Mouse (Mus musculus) forebrain, embryonic 11.5 days (tissue): ENCODE measurements around the gene Rab33b. TPM values are rescaled to one million over a fixed set of nuclear protein-coding genes. Genes with fewer than 3 reads are reported as not detected.

ENCODE experiments used
- ATAC-seq: fragments of 200-750 bp; cut with Nextera tagmentation; replicated peaks from 2 replicates; pipeline ENCODE4 v1.8.0; 2017; ENCODE audit warnings: moderate TSS enrichment; ENCODE audit not compliant: low FRiP score
- DNase-seq: peaks from one replicate; pipeline ENCODE4 v3.0.0-alpha.2; 2017; ENCODE audit warnings: low spot score
- H3K27ac ChIP-seq: fragments of 300-500 bp; sonication (generic); 2 replicates; pipeline ENCODE4 v1.5.1; 2014; ENCODE audit warnings: low read depth, low read length
- H3K27me3 ChIP-seq: fragments of 300-500 bp; sonication (generic); 2 replicates; pipeline ENCODE4 v1.6.1; 2014; ENCODE audit warnings: mild to moderate bottlenecking, low read length, mixed read lengths; ENCODE audit not compliant: control insufficient read depth, insufficient read depth
- H3K36me3 ChIP-seq: fragments of 300-500 bp; sonication (generic); 2 replicates; pipeline ENCODE4 v1.6.1; 2014; ENCODE audit warnings: mild to moderate bottlenecking, low read length, moderate library complexity, mixed read lengths; ENCODE audit not compliant: control insufficient read depth, insufficient read depth
- H3K4me1 ChIP-seq: fragments of 300-500 bp; sonication (generic); replicated peaks from 2 replicates; pipeline ENCODE4 v1.6.1; 2014; ENCODE audit warnings: low read length, mixed read lengths; ENCODE audit not compliant: control insufficient read depth, insufficient read depth
- H3K4me2 ChIP-seq: fragments of 300-500 bp; sonication (generic); 2 replicates; pipeline ENCODE4 v1.6.1; 2014; ENCODE audit warnings: low read depth, mild to moderate bottlenecking, low read length, moderate library complexity, mixed read lengths; ENCODE audit not compliant: severe bottlenecking
- H3K4me3 ChIP-seq: fragments of 300-500 bp; sonication (generic); 2 replicates; pipeline ENCODE4 v1.5.1; 2014; ENCODE audit warnings: low read depth, low read length
- H3K9ac ChIP-seq: fragments of 300-500 bp; sonication (generic); 2 replicates; pipeline ENCODE4 v1.6.1; 2014; ENCODE audit warnings: low read length
- H3K9me3 ChIP-seq: fragments of 300-500 bp; sonication (generic); 2 replicates; pipeline ENCODE4 v1.6.1; 2016; ENCODE audit warnings: low read length, mixed read lengths; ENCODE audit not compliant: control insufficient read depth
- WGBS: fragments of 180-500 bp; shearing (Covaris S2); extraction: QIAGEN DNeasy Blood & Tissue Kit; methylation state at CpG from one replicate; pipeline ENCODE4 v1.1.7; 2014; 5-methylcytosine and 5-hydroxymethylcytosine counted together
- polyA plus RNA-seq: library from polyadenylated mRNA; unstranded; fragments of >200 nt; fragmentation: Nextera tagmentation; extraction: Ambion mirVana; gene quantifications from 2 replicates; pipeline ENCODE4 v1.2.1, GENCODE M21; 2014

Gene Rab33b
- polyA plus RNA-seq, 1 experiment from 2014 or later: 14.8 TPM

GRCm38 (mm10) chr3:51482781-51483180 is 939 bp upstream of the Rab33b start:
- Histone ChIP-seq H3K4me3 (no peak overlapping the region), H3K9ac (no peak overlapping the region), H3K4me2 (peak overlapping the region; percentile 69; the same call in 1 of the 2 replicates), H3K9me3 (no peaks in the 10 kb centered on the region), H3K27ac (no peak overlapping the region), H3K27me3 (no peaks in the 10 kb centered on the region), H3K4me1 (peaks cover 3% of the 10 kb centered on the region; the same call in 1 of the 2 replicates), H3K36me3 (no peaks in the 10 kb centered on the region)
- 77% methylated on average over 3 of the region's 3 CpGs for WGBS
- DNase-seq: no peak
- no peak for ATAC-seq

- Histone ChIP-seq H3K27ac (0 out of 2 replicates have a peak overlapping the region, but pooled peaks have one; percentile 79), H3K36me3 (no peaks in the 10 kb centered on the region), H3K4me1 (peaks cover 3% of the 10 kb centered on the region; the same call in 1 of the 2 replicates), H3K9me3 (no peaks in the 10 kb centered on the region), H3K4me2 (peak overlapping the region; percentile 69), H3K9ac (peak overlapping the region; percentile 84), H3K27me3 (no peaks in the 10 kb centered on the region), H3K4me3 (peak overlapping the region; percentile 58)
- under 1% methylated on average over 33 of the region's 33 CpGs for WGBS
- ATAC-seq: peak; percentile 35
- DNase-seq: no peak
Measured at GRCm38 (mm10) chr3:51484370-51484769, 650 bp downstream of the Rab33b start.

DNA sequence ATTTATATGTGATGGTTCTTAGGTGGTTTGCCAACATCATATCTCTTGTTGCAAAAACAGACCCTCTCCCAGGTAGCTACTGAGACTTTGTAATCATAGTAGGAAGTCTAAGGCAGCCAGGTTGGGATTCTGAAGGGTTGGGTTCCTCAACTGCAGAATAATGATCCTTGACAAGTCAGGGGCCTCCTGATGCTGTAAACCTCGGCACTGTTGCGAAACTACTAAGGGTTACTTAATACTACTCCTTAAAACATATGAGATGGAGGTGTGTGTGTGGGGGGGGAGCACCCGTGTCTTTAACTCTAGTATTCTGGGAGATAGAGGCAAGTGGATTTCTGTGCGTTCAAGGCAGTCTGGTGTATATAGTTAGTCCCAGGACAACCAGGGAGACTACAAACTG is 1.6 kb downstream of the Rab33b start:
- Histone ChIP-seq H3K9ac (peak overlapping the region; percentile 84; the same call in 1 of the 2 replicates), H3K4me3 (peak overlapping the region; percentile 58; the same call in 1 of the 2 replicates)
- 83% methylated on average over 4 of the region's 4 CpGs for WGBS

GRCm38 (mm10) chr3:51486491-51487195 is 2.9 kb downstream of the Rab33b start:
- no peak overlapping the region for H3K9ac ChIP-seq
- WGBS: 92% methylated on average over 4 of the region's 4 CpGs
- no peak overlapping the region for H3K27ac ChIP-seq
- no peak for DNase-seq
- no peaks in the 10 kb centered on the region for H3K27me3 ChIP-seq
- peaks cover 3% of the 10 kb centered on the region; the same call in 1 of the 2 replicates for H3K4me1 ChIP-seq
- no peak for ATAC-seq
- H3K36me3 ChIP-seq: no peaks in the 10 kb centered on the region
- no peak overlapping the region for H3K4me3 ChIP-seq
- no peak overlapping the region for H3K4me2 ChIP-seq
- H3K9me3 ChIP-seq: no peaks in the 10 kb centered on the region

More for the DNA sequence above, 1.6 kb downstream of the Rab33b start:
- no peaks in the 10 kb centered on the region for H3K36me3 ChIP-seq
- no peaks in the 10 kb centered on the region for H3K9me3 ChIP-seq
- no peak for DNase-seq
- no peak for ATAC-seq
- H3K27me3 ChIP-seq: no peaks in the 10 kb centered on the region
- peak overlapping the region; percentile 69; the same call in 1 of the 2 replicates for H3K4me2 ChIP-seq
- peaks cover 3% of the 10 kb centered on the region; the same call in 1 of the 2 replicates for H3K4me1 ChIP-seq
- H3K27ac ChIP-seq: no peak overlapping the region

DNA sequence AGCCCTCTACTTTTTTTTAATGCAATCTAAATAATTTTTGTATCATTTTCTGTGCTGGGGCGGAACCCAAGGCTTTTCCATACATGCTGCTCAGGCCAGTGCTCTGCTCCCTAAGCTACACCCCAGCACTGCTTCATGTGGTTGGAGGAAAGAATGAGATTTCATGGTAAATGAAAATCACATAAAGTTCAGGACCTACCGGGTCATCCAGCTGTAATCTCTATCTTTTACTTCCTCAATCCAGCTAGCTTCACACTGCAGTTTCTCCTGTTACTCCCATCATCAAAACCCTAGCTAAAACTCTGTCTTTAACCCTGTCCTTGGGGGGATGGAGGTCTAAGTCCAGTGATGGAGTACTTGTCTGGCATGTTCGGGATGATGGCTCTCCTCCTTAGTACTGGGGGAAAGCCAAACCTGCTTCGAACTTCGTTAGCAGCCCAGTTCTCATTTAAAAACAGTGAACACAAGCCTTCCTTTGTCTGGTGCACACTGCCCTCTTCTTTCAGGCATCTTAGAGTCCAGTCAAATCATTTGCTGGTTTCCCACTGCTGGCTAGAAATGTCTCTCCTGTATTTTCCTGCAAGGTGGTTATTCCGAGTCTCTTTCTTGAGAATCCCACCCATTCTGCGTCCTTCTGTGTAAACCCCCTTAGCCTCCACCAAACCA is 6.5 kb downstream of the Rab33b start:
- DNase-seq: no peak
- Histone ChIP-seq H3K4me3 (no peak overlapping the region), H3K9me3 (no peaks in the 10 kb centered on the region), H3K9ac (no peak overlapping the region), H3K4me1 (no peaks in the 10 kb centered on the region; the same call in 1 of the 2 replicates), H3K4me2 (no peak overlapping the region), H3K36me3 (no peaks in the 10 kb centered on the region), H3K27ac (no peak overlapping the region; the same call in 1 of the 2 replicates), H3K27me3 (no peaks in the 10 kb centered on the region)
- WGBS: 70% methylated on average over 7 of the region's 7 CpGs
- ATAC-seq: no peak

DNA sequence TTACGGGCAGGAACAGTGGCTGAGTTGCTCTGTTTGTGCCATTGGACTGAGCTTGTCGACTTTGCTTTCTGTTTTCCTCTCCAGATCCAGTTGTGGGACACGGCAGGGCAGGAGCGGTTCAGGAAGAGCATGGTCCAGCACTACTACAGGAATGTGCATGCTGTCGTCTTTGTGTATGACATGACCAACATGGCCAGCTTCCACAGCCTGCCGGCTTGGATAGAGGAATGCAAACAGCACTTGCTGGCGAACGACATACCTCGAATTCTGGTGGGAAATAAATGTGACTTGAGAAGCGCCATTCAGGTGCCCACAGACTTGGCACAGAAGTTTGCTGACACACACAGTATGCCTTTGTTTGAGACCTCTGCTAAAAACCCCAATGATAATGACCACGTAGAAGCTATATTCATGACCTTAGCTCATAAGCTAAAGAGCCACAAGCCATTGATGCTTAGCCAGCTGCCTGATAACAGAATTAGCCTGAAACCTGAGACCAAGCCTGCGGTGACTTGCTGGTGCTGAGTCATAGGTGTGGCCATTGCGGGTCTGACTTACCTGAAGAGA is 9.6 kb downstream of the Rab33b start:
- Histone ChIP-seq H3K27ac (no peak overlapping the region), H3K9me3 (no peaks in the 10 kb centered on the region), H3K36me3 (no peaks in the 10 kb centered on the region), H3K9ac (no peak overlapping the region), H3K4me3 (no peak overlapping the region), H3K4me2 (no peak overlapping the region), H3K4me1 (no peaks in the 10 kb centered on the region), H3K27me3 (no peaks in the 10 kb centered on the region)
- ATAC-seq: no peak
- WGBS: 92% methylated on average over 13 of the region's 13 CpGs
- no peak for DNase-seq

DNA sequence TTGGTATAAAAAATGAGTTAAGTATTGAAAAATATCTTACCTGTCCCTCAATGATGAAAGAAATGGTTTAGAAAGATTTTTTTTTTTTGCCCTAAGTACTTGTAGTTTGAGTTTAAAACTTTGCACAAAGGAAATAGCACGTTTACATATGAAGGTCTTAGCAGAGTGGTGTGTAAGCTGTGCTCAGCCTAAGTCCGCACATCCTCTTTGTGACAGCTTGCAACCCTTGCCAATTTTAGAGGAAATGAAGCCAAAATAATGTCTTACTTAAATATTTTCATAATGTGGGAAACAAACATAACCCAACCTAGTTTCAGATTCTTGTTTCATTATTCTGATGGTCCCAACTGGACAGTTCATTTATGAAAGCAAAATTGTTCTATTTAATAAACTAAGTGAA is 10.7 kb downstream of the Rab33b start:
- ATAC-seq: no peak
- Histone ChIP-seq H3K4me3 (no peak overlapping the region), H3K27me3 (no peaks in the 10 kb centered on the region), H3K36me3 (no peaks in the 10 kb centered on the region), H3K4me2 (no peak overlapping the region), H3K4me1 (no peaks in the 10 kb centered on the region), H3K27ac (no peak overlapping the region), H3K9ac (no peak overlapping the region), H3K9me3 (no peaks in the 10 kb centered on the region)
- 95% methylated on average over 2 of the region's 2 CpGs for WGBS
- DNase-seq: no peak

DNA sequence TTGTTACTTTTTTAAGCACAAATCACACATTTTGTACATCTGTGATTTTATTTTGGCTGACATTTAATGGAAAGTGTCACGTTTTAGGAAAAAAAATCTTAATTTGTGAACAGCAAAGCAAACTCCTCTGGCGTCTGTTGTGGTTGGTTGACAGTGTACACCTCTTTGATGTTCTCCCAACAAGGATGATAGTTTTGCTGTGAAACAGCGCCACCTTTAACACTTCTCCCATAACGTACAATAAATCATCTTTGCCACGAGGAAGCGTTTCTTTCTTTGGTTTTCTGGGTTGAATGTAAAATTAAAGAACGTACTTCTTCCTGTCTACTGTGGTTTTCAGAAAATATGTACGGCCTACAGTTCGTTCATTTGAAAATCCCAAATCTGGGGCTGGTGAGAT is 11.9 kb downstream of the Rab33b start:
- no peaks in the 10 kb centered on the region for H3K9me3 ChIP-seq
- H3K27me3 ChIP-seq: no peaks in the 10 kb centered on the region
- no peak overlapping the region for H3K4me2 ChIP-seq
- no peak overlapping the region for H3K4me3 ChIP-seq
- no peaks in the 10 kb centered on the region for H3K36me3 ChIP-seq
- ATAC-seq (no peak), DNase-seq (no peak)
- no peak overlapping the region for H3K27ac ChIP-seq
- H3K9ac ChIP-seq: no peak overlapping the region
- no peaks in the 10 kb centered on the region for H3K4me1 ChIP-seq
- WGBS: 94% methylated on average over 9 of the region's 9 CpGs
